Mouse (Mus musculus): ENCODE results near the gene Gm20767. TPM values are rescaled to one million over a fixed set of nuclear protein-coding genes. Genes with fewer than 3 reads are reported as not detected.
A peak's percentile ranks its signal among the peaks of the same experiment; 100 is the strongest.
"Not testable (repeated sequence)": the region's sequence is repeated elsewhere in the genome, so short reads cannot be mapped to it uniquely, and the experiment has no call there.

The Gm20767 gene
- polyA plus RNA-seq (2016; fragmentation: Nextera tagmentation; extraction: Ambion mirVana) = not detected in 2 replicates

DNA sequence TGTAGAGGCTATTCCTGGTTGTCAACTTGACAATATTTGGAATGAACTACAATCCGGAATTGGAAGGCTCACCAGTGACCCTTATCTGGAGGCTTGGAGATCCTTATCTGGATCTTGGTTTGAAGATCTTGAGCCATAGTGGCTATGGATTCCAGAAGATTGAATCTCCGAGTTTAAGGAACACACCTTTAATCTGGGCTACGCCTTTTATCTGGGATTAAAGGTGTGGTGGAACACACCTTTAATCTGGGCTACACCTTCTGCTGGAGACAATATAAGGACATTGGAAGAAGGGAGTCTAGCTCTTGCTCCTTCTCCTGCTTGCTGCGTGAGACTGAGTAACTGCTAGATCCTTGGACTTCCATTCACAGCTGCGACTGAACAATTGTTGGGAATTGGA, at the start of gene Gm20767:
Gene Gm20767 (plus strand): TSS at position 301 of the 400 bp plus-strand sequence.
- 85% methylated on average over 1 of the region's 5 CpGs for WGBS
- not testable (repeated sequence) for H3K4me1 ChIP-seq, H3K27ac ChIP-seq

DNA sequence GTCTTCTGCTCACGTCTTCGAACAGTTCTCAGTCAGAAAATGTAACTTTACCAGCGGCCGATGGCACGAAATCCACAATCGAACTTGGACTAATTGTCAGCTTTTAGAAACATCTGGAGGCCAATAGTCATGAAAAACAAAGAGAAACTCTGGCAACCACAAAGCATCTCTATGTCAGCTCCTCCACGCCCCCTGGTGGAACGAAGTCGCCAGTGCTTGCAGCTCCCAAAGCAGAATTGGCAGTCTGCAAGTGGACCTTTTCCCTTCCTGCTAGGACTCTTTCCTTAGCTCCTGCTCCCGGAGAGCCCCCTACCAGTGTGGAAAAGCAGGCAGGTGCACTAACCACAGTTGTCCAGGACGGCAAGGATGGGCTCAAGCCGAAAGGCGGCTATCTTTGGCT, 47.1 kb upstream of the Gm20767 start:
- H3K36me3 ChIP-seq; ATAC-seq (ENCODE audit: low FRiP score); H3K27ac ChIP-seq; H3K4me2 ChIP-seq (replicated peaks); H3K27me3 ChIP-seq; H3K9ac ChIP-seq; H3K9me3 ChIP-seq (replicated peaks); H3K4me3 ChIP-seq; H3K4me1 ChIP-seq: not testable (repeated sequence)
- WGBS = no CpG with 5 or more reads among the region's 13 CpGs

More for the DNA sequence above, at the start of gene Gm20767:
- H3K9me3 ChIP-seq (replicated peaks); ATAC-seq (ENCODE audit: low FRiP score); H3K9ac ChIP-seq; H3K4me3 ChIP-seq; H3K36me3 ChIP-seq; H3K4me2 ChIP-seq (replicated peaks); H3K27me3 ChIP-seq: not testable (repeated sequence)

DNA sequence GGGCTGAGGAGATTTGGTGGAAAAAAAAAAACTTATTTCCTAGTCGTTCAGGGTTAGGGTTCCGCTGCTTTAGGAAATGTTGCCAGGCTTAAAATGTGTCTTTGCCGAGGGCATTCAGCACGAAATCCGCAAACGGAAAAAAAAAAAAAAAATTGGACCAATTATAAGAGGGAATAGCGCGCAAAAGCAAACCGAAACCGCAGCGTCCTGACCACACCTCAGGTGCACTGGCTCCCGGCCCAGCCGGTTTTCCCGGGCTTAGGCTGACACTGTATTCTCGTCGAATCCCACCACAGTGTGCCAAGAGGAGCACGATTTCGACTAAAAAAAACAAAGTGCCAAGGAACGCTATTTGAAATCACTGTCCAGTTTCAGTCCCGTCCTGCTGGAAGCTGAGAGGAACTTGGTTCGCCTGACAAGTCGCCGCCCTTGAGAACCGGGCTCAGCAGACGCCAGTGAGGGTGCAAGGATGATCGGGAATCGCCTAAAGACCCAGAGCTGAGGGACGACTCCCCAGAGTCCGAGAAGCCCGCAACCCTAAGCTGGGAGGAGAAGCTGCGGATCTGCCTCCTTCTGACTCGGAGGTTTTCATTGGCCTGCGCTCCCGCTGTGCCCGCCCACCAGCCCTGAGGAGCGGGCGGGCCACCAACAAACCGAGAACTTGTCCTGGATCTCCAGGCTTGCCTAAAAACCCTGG, 43.7 kb upstream of the Gm20767 start:
- peak; percentile 85 for ATAC-seq (ENCODE audit: low FRiP score)
- WGBS = 0% methylated on average over 24 of the region's 38 CpGs
- not testable (repeated sequence) for H3K36me3 ChIP-seq

DNA sequence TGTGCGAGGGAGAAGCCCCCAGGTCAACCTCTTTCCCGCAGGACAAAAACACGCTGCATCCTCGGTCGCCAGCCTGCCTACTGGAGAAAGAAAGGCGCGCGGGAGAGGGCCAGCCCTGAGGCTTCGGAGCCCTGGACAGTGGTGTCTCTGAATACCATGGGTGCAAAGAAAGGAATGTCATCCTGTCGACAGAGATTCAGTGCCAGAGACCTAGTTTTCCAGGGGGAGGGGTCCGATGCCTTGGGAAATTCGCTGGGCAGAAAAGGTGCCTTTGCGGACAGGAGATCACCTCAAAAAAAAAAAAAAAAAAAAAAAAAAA, 43.1 kb upstream of the Gm20767 start:
- WGBS = 0% methylated on average over 7 of the region's 13 CpGs
- H3K9ac ChIP-seq; H3K4me2 ChIP-seq (replicated peaks); H3K4me1 ChIP-seq; H3K27ac ChIP-seq; H3K4me3 ChIP-seq; H3K9me3 ChIP-seq (replicated peaks); H3K36me3 ChIP-seq; H3K27me3 ChIP-seq: not testable (repeated sequence)
- ATAC-seq (ENCODE audit: low FRiP score) = peak; percentile 66

More for the DNA sequence above, 43.7 kb upstream of the Gm20767 start:
- H3K9ac ChIP-seq; H3K4me1 ChIP-seq; H3K4me3 ChIP-seq; H3K9me3 ChIP-seq (replicated peaks); H3K27me3 ChIP-seq; H3K27ac ChIP-seq: not testable (repeated sequence)
- 0 out of 2 replicates have a peak overlapping the region, but pooled peaks have one; percentile 13 for H3K4me2 ChIP-seq (replicated peaks)

DNA sequence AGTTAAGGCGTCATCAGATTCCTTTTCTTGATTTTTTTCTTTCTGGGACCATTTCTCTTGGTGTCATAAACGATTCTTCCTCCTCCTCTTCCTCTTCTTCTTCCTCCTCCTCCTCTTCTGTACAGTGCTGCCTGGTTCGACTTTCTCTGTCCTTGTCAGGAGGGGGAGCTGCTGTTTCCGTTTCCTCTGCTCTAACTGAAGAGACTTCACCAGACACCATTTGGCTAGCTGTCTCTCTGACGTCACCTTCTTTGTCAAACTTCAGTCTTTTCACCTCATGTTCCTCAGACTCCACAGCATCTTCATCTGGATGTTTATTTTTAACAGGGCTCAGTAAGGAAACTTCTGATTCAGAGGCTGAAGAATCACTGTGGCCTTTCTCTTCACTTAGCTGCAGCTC, 40.7 kb upstream of the Gm20767 start:
- not testable (repeated sequence) for H3K36me3 ChIP-seq; H3K9ac ChIP-seq; H3K4me2 ChIP-seq (replicated peaks); H3K4me3 ChIP-seq; H3K4me1 ChIP-seq; H3K27ac ChIP-seq; H3K27me3 ChIP-seq; ATAC-seq (ENCODE audit: low FRiP score); H3K9me3 ChIP-seq (replicated peaks)
- no CpG with 5 or more reads among the region's 5 CpGs for WGBS

DNA sequence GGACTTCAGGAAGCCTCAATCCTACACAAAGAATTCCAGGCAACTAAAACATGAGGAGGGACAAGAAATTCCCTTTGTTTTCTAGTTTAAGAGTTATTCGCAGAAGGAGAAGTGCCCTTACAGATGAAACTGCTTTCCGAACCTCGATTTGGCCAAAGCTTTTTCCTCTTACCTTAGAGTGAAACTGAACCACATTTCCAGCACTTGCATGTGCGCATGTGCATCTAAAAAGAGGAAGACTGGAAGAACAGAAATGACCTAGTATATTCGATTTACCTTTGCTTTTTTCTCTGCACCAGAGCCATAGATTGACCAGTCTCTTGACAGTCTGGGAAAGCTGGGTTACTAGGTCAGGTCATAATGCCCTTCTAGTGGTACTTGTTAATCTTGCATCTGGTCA, 33.5 kb upstream of the Gm20767 start:
- not testable (repeated sequence) for H3K9me3 ChIP-seq (replicated peaks); H3K36me3 ChIP-seq; H3K4me1 ChIP-seq; H3K9ac ChIP-seq; H3K27me3 ChIP-seq; H3K4me3 ChIP-seq; H3K27ac ChIP-seq; ATAC-seq (ENCODE audit: low FRiP score); H3K4me2 ChIP-seq (replicated peaks)
- no CpG with 5 or more reads among the region's 5 CpGs for WGBS

DNA sequence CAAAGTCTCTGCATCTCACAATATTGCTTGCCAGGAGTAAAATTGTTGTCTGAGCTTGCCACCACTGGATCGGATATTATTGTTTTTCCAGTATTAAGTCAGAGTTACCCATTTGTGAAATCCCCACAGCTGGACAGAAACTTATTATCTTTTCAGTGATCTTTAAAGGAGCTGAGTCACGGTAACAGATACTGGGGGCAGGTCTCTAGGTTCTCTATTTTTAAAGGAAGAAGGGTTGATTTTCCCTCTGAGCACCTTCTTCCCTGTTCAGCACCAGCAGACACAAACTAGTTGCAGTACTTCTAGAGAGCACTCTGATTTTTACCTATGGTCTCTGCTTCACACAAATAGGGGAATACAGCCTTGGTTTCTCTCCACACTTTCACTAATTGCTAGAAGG, 33.0 kb upstream of the Gm20767 start:
- not testable (repeated sequence) for H3K9ac ChIP-seq; H3K4me3 ChIP-seq; H3K4me2 ChIP-seq (replicated peaks); ATAC-seq (ENCODE audit: low FRiP score); H3K27ac ChIP-seq; H3K36me3 ChIP-seq; H3K9me3 ChIP-seq (replicated peaks); H3K27me3 ChIP-seq; H3K4me1 ChIP-seq
- WGBS = 82% methylated on average over 2 of the region's 2 CpGs

DNA sequence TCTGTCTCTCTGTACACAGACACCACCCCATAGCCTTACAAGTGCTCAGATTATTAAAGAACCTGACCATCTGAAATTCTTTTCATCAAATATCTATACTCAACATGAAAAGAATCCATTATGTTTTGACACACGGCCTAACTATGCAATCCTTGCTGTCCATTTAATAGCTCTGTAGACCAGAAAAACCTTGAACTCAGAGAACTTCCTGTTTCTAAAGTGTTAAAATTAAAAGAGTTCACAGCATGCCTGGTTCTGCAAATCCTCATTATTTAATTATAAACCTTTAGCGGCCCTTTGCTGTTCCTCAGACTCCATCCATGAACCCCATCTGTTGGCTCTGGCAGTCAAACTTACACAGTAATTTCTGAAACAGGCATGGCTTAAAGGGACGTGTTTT, 2.3 kb downstream of the Gm20767 start:
- ATAC-seq (ENCODE audit: low FRiP score); H3K36me3 ChIP-seq; H3K27me3 ChIP-seq; H3K4me1 ChIP-seq; H3K4me2 ChIP-seq (replicated peaks); H3K27ac ChIP-seq; H3K9ac ChIP-seq; H3K4me3 ChIP-seq; H3K9me3 ChIP-seq (replicated peaks): not testable (repeated sequence)
- 89% methylated on average over 2 of the region's 3 CpGs for WGBS

DNA sequence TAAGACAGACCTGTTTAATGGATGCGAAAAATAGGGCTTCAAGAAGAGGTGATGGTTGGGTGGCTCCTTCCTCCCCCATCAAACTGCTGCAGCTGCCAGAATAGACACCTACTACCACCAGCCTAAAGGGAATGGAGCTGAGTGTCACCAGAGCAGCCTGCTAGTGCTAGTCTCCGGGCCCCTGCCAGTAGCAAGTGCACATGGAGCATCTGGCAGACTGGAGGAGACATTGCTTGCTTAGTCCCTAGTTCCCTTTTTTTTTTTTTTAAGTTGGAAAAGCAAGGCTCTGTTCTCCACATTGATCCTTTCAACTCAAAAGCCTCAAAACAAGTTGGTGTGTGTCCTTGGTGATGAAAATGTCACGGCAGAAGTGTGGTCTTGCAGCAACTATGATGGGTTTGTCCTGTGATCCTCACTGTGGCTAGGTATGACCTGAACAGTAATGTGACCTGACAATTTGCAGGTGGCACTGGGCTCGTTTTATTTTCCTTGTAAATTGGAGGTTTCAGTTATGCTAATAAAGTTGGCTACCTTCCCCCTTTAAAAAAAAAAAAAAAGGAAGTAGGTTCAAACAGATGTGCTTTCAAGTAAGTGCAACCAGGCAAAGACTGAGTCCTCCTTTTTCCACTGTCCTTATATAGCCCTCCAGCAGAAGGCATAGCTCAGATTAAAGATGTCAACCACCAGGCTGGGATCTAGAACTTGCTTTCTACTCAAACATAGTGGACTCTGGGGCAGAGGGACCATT, 9.8 kb downstream of the Gm20767 start:
- not testable (repeated sequence) for ATAC-seq (ENCODE audit: low FRiP score)
- WGBS = 59% methylated on average over 3 of the region's 4 CpGs

DNA sequence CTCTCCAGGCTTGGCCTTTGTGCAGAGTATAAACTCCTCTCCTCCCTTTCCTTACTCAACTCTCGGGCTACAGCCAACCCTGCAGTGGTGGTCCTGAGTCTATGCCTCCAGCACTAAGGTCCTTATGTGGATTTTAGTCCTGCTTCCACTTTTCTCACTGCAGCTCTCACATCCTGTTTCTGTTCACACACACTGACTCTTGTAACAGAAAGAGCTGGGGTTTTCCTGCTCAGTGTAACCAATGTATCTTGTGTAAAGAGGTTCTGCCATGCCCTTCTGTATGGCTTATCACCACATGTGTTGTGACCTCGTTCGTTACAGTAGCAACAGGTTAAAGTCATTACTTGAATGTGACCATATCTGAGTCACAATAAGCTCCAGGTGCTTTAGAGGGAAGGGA, 10.5 kb downstream of the Gm20767 start:
- not testable (repeated sequence) for ATAC-seq (ENCODE audit: low FRiP score); H3K4me1 ChIP-seq; H3K27me3 ChIP-seq; H3K4me3 ChIP-seq; H3K9ac ChIP-seq; H3K9me3 ChIP-seq (replicated peaks); H3K4me2 ChIP-seq (replicated peaks); H3K36me3 ChIP-seq; H3K27ac ChIP-seq
- WGBS = 74% methylated on average over 3 of the region's 3 CpGs

More for the DNA sequence above, 9.8 kb downstream of the Gm20767 start:
- H3K9me3 ChIP-seq (replicated peaks); H3K9ac ChIP-seq; H3K4me1 ChIP-seq; H3K36me3 ChIP-seq; H3K4me2 ChIP-seq (replicated peaks); H3K27ac ChIP-seq; H3K4me3 ChIP-seq; H3K27me3 ChIP-seq: not testable (repeated sequence)

DNA sequence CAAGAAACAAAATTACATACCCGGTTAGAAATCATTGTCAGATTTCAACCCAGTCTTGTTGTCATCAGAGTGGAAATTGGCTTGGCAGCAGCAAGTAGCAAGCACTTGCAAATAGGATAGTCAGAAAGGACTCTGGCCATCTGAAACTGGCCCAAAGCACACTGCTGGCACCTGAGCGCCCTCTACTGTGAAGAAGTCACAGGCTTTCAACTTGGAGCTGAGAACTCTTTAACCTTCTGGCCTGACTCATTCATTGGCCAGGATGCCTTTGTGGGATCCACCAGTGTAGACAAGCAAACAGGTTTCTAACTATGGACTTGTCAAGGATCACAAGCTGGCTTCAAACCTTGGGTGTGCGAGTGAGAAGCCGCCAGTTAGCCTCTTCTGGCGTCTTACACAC, 28.3 kb downstream of the Gm20767 start:
- H3K9ac ChIP-seq; H3K27me3 ChIP-seq; H3K4me1 ChIP-seq; H3K27ac ChIP-seq; H3K4me2 ChIP-seq (replicated peaks); H3K4me3 ChIP-seq; H3K36me3 ChIP-seq; H3K9me3 ChIP-seq (replicated peaks); ATAC-seq (ENCODE audit: low FRiP score): not testable (repeated sequence)
- 53% methylated on average over 5 of the region's 5 CpGs for whole genome bisulfite sequencing

DNA sequence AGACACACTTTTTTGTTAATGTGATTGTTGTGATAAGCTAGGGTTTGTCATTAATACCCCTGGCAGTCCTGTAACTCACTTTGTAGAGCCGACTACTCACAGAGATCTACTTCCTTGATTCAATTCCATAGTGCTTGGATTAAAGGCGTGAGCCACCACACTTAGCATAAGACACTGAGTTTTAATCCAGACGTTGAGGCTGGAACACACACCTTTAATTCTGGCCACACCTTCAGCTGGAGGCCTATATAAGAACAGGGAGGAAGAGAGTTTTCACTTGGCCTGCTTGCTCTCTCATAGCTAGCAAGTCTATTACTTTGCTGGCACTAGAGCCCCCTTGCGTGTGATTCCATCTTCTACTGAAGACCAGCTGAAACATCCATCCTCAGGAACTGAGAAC, 32.1 kb downstream of the Gm20767 start, which contains the start of gene Gm21818:
Gene Gm21818 (plus strand): TSS at position 301 of the 400 bp plus-strand sequence.
- not testable (repeated sequence) for H3K9me3 ChIP-seq (replicated peaks); H3K4me2 ChIP-seq (replicated peaks); H3K27ac ChIP-seq; H3K4me1 ChIP-seq; H3K9ac ChIP-seq; H3K27me3 ChIP-seq; H3K4me3 ChIP-seq; ATAC-seq (ENCODE audit: low FRiP score); H3K36me3 ChIP-seq
- 87% methylated on average over 4 of the region's 4 CpGs for WGBS
